Mouse (Mus musculus) liver, postnatal 0 days (tissue): ENCODE data around the gene Zdhhc1.

Source experiments
- CTCF ChIP-seq: sonication (generic); IDR thresholded peaks from 2 replicates; pipeline ENCODE4 v1.5.1; 2016; ENCODE audit warnings: antibody characterized with exemption, low read depth
- EP300 ChIP-seq: IDR thresholded peaks from 2 replicates; pipeline ENCODE4 v1.6.1; 2016; ENCODE audit warnings: antibody characterized with exemption, low read depth, mild to moderate bottlenecking

DNA sequence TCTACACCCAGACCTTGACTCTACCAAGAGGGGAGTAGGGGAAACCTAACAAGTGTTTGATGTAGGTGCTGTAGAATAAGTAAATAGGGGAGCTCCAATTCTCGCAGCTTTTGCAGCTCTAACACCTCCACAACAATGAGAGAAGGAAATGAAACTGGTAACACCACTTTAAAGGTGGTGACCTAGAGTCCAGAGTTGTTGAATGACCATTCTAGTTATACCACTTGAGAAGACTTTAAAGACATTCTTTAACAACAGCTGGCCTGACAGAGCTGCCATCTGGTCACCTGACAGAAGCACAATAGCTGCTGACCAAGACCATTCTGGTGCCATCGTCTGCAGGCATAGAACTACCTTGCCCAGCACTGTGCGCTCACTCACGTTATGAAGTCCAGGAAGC is 42.2 kb upstream of the Zdhhc1 start:
- no peak for TF ChIP-seq CTCF
- TF ChIP-seq EP300: no peak
